Mouse (Mus musculus): Measurements from ENCODE around the gene Gm12888.
"Not testable (repeated sequence)": the region's sequence is repeated elsewhere in the genome, so short reads cannot be mapped to it uniquely, and the experiment has no call there.

The Gm12888 gene

DNA sequence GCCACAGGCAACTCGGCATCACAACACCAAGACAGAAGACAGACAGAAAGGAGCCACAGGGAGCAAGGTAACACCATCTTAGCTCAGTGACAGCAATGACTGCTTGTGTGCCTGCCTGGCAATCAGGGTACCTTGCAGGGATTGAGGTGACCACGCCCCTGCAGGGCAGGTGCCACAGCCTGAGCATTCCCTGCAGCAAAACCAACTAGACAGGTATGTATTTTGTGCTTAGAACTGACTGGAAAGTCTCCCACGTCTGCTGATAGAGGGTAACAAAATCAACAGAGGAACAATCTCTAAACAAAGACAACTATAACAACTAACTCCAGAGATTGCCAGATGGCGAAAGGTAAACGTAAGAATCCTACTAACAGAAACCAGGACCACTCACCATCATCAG, at the start of gene Gm12888:
TSS of gene Gm12888 (minus strand) at position 101 of the 400 bp plus-strand sequence.
- not testable (repeated sequence) for DNase-seq (ENCODE audit: low spot score in 2 of 2)
